Mouse (Mus musculus): Measurements from ENCODE around the gene Dhdh. TPM values are rescaled to one million over a fixed set of nuclear protein-coding genes. Genes with fewer than 3 reads are reported as not detected.

Gene Dhdh
- polyA plus RNA-seq, 1 experiment: 0.13 TPM

- Histone ChIP-seq H3K4me3 (no peak overlapping the region), H3K27me3 (ENCODE audit: control insufficient read depth, insufficient read depth, insufficient read length) (no peaks in the 10 kb centered on the region), H3K36me3 (ENCODE audit: control insufficient read depth, insufficient read depth) (peaks cover 5% of the 10 kb centered on the region), H3K4me2 (ENCODE audit: low read depth) (no peak overlapping the region), H3K79me2 (ENCODE audit: control insufficient read depth, insufficient read depth) (no peaks in the 10 kb centered on the region), H3ac (ENCODE audit: control insufficient read depth, insufficient read length) (no peak overlapping the region)
- no peak for TF ChIP-seq REST (IDR thresholded peaks at IDR 0.05; ENCODE audit: insufficient read depth, insufficient read length)
- TF ChIP-seq E2F4 (IDR thresholded peaks at IDR 0.05; ENCODE audit: insufficient read depth): no peak
- TF ChIP-seq CEBPB (IDR thresholded peaks at IDR 0.05; ENCODE audit: insufficient read depth, poor library complexity, severe bottlenecking): no peak
- TF ChIP-seq USF1 (IDR thresholded peaks at IDR 0.05; ENCODE audit: low read depth): no peak
- no peak for TF ChIP-seq MYOD1 (IDR thresholded peaks at IDR 0.05; ENCODE audit: control insufficient read depth in 1 of 3, insufficient read length in 2 of 3, low read depth in 2 of 3)
Measured at GRCm38 (mm10) chr7:45498427-45498826, 9.8 kb upstream of the Dhdh start.

- Histone ChIP-seq H3K4me2 (ENCODE audit: low read depth) (no peak overlapping the region), H3K36me3 (ENCODE audit: control insufficient read depth, insufficient read depth) (no peaks in the 10 kb centered on the region), H3K27me3 (ENCODE audit: control insufficient read depth, insufficient read depth, insufficient read length) (no peaks in the 10 kb centered on the region), H3K79me2 (ENCODE audit: control insufficient read depth, insufficient read depth) (no peaks in the 10 kb centered on the region), H3K4me3 (no peak overlapping the region), H3ac (ENCODE audit: control insufficient read depth, insufficient read length) (no peak overlapping the region)
- TF ChIP-seq USF1 (IDR thresholded peaks at IDR 0.05; ENCODE audit: low read depth) (no peak), POLR2A (IDR thresholded peaks at IDR 0.05; ENCODE audit: insufficient read length, low read depth) (no peak), MYOG (IDR thresholded peaks at IDR 0.05; ENCODE audit: control insufficient read depth in 1 of 3, insufficient read depth in 1 of 3, insufficient read length in 2 of 3, low read depth in 2 of 3) (no peak), MAX (IDR thresholded peaks at IDR 0.05; ENCODE audit: low read depth) (no peak), E2F4 (IDR thresholded peaks at IDR 0.05; ENCODE audit: insufficient read depth) (no peak), MYOD1 (IDR thresholded peaks at IDR 0.05; ENCODE audit: control insufficient read depth in 1 of 3, insufficient read length in 2 of 3, low read depth in 2 of 3) (no peak), TCF3 (IDR thresholded peaks at IDR 0.05; ENCODE audit: insufficient read length, low read depth) (no peak)
Measured at GRCm38 (mm10) chr7:45494548-45494947, 5.9 kb upstream of the Dhdh start.

- Histone ChIP-seq H3K79me2 (ENCODE audit: control insufficient read depth, insufficient read depth) (no peaks in the 10 kb centered on the region), H3K27me3 (ENCODE audit: control insufficient read depth, insufficient read depth, insufficient read length) (no peaks in the 10 kb centered on the region), H3K4me3 (no peak overlapping the region), H3K4me2 (ENCODE audit: low read depth) (no peak overlapping the region), H3ac (ENCODE audit: control insufficient read depth, insufficient read length) (no peak overlapping the region), H3K36me3 (ENCODE audit: control insufficient read depth, insufficient read depth) (no peaks in the 10 kb centered on the region)
- no peak for TF ChIP-seq SRF (IDR thresholded peaks at IDR 0.05; ENCODE audit: control insufficient read depth, insufficient read length, low read depth)
- TF ChIP-seq REST (IDR thresholded peaks at IDR 0.05; ENCODE audit: insufficient read depth, insufficient read length): no peak
- TF ChIP-seq CEBPB (IDR thresholded peaks at IDR 0.05; ENCODE audit: insufficient read depth, poor library complexity, severe bottlenecking): no peak
- TF ChIP-seq MYOD1 (IDR thresholded peaks at IDR 0.05; ENCODE audit: control insufficient read depth in 1 of 3, insufficient read length in 2 of 3, low read depth in 2 of 3): no peak
- no peak for TF ChIP-seq TCF3 (IDR thresholded peaks at IDR 0.05; ENCODE audit: insufficient read length, low read depth)
- TF ChIP-seq TCF12 (IDR thresholded peaks at IDR 0.05; ENCODE audit: insufficient read depth, poor library complexity, severe bottlenecking): no peak
- TF ChIP-seq POLR2AphosphoS2 (IDR thresholded peaks at IDR 0.05; ENCODE audit: insufficient read length, low read depth): no peak
- TF ChIP-seq MAX (IDR thresholded peaks at IDR 0.05; ENCODE audit: low read depth): no peak
- TF ChIP-seq E2F4 (IDR thresholded peaks at IDR 0.05; ENCODE audit: insufficient read depth): no peak
- no peak for TF ChIP-seq MYOG (IDR thresholded peaks at IDR 0.05; ENCODE audit: control insufficient read depth in 1 of 3, insufficient read depth in 1 of 3, insufficient read length in 2 of 3, low read depth in 2 of 3)
- no peak for TF ChIP-seq USF1 (IDR thresholded peaks at IDR 0.05; ENCODE audit: low read depth)
- no peak for TF ChIP-seq POLR2A (IDR thresholded peaks at IDR 0.05; ENCODE audit: insufficient read length, low read depth)
Measured at GRCm38 (mm10) chr7:45492951-45493350, 4.3 kb upstream of the Dhdh start.

GRCm38 (mm10) chr7:45492225-45492844, 3.7 kb upstream of the Dhdh start:
- H3K36me3 ChIP-seq (ENCODE audit: control insufficient read depth, insufficient read depth): no peaks in the 10 kb centered on the region
- no peaks in the 10 kb centered on the region for H3K79me2 ChIP-seq (ENCODE audit: control insufficient read depth, insufficient read depth)
- H3ac ChIP-seq (ENCODE audit: control insufficient read depth, insufficient read length): no peak overlapping the region
- H3K27me3 ChIP-seq (ENCODE audit: control insufficient read depth, insufficient read depth, insufficient read length): no peaks in the 10 kb centered on the region
- H3K4me2 ChIP-seq (ENCODE audit: low read depth): no peak overlapping the region
- TF ChIP-seq USF1 (IDR thresholded peaks at IDR 0.05; ENCODE audit: low read depth) (no peak), TCF3 (IDR thresholded peaks at IDR 0.05; ENCODE audit: insufficient read length, low read depth) (no peak), MYOD1 (IDR thresholded peaks at IDR 0.05; ENCODE audit: control insufficient read depth in 1 of 3, insufficient read length in 2 of 3, low read depth in 2 of 3) (no peak), MYOG (IDR thresholded peaks at IDR 0.05; ENCODE audit: control insufficient read depth in 1 of 3, insufficient read depth in 1 of 3, insufficient read length in 2 of 3, low read depth in 2 of 3) (no peak), REST (IDR thresholded peaks at IDR 0.05; ENCODE audit: insufficient read depth, insufficient read length) (no peak), CEBPB (IDR thresholded peaks at IDR 0.05; ENCODE audit: insufficient read depth, poor library complexity, severe bottlenecking) (no peak), E2F4 (IDR thresholded peaks at IDR 0.05; ENCODE audit: insufficient read depth) (no peak), POLR2AphosphoS2 (IDR thresholded peaks at IDR 0.05; ENCODE audit: insufficient read length, low read depth) (no peak), MAX (IDR thresholded peaks at IDR 0.05; ENCODE audit: low read depth) (no peak), POLR2A (IDR thresholded peaks at IDR 0.05; ENCODE audit: insufficient read length, low read depth) (no peak), TCF12 (IDR thresholded peaks at IDR 0.05; ENCODE audit: insufficient read depth, poor library complexity, severe bottlenecking) (no peak), SRF (IDR thresholded peaks at IDR 0.05; ENCODE audit: control insufficient read depth, insufficient read length, low read depth) (no peak)
- H3K4me3 ChIP-seq: no peak overlapping the region

- no peak for TF ChIP-seq TCF3 (IDR thresholded peaks at IDR 0.05; ENCODE audit: insufficient read length, low read depth)
- TF ChIP-seq POLR2AphosphoS2 (IDR thresholded peaks at IDR 0.05; ENCODE audit: insufficient read length, low read depth): peak; percentile 32
- Histone ChIP-seq H3K4me2 (ENCODE audit: low read depth) (peak overlapping the region; percentile 70), H3K4me3 (no peak overlapping the region), H3K79me2 (ENCODE audit: control insufficient read depth, insufficient read depth) (no peaks in the 10 kb centered on the region), H3K27me3 (ENCODE audit: control insufficient read depth, insufficient read depth, insufficient read length) (no peaks in the 10 kb centered on the region), H3ac (ENCODE audit: control insufficient read depth, insufficient read length) (no peak overlapping the region), H3K36me3 (ENCODE audit: control insufficient read depth, insufficient read depth) (no peaks in the 10 kb centered on the region)
Measured at GRCm38 (mm10) chr7:45491264-45491663, 2.7 kb upstream of the Dhdh start.

All from myocyte (in vitro differentiated cells).